Mouse (Mus musculus) thymus, adult 2 months (tissue): ENCODE measurements around the gene Gbp2b.

ENCODE experiments used
- CTCF ChIP-seq: fragments of 200-500 bp; IDR thresholded peaks from 2 replicates; pipeline ENCODE4 v1.5.1; 2012; ENCODE audit warnings: mild to moderate bottlenecking, control low read depth, low read length, moderate library complexity, borderline replicate concordance; ENCODE audit not compliant: control insufficient read depth, poor library complexity, insufficient read depth; ENCODE audit errors: extremely low read depth
- POLR2A ChIP-seq: fragments of 200-500 bp; IDR thresholded peaks from 2 replicates; pipeline ENCODE4 v1.6.1; 2012; ENCODE audit warnings: mild to moderate bottlenecking, low read length, control low read depth, moderate library complexity; ENCODE audit not compliant: control insufficient read depth, poor library complexity, insufficient read depth; ENCODE audit errors: extremely low read depth

DNA sequence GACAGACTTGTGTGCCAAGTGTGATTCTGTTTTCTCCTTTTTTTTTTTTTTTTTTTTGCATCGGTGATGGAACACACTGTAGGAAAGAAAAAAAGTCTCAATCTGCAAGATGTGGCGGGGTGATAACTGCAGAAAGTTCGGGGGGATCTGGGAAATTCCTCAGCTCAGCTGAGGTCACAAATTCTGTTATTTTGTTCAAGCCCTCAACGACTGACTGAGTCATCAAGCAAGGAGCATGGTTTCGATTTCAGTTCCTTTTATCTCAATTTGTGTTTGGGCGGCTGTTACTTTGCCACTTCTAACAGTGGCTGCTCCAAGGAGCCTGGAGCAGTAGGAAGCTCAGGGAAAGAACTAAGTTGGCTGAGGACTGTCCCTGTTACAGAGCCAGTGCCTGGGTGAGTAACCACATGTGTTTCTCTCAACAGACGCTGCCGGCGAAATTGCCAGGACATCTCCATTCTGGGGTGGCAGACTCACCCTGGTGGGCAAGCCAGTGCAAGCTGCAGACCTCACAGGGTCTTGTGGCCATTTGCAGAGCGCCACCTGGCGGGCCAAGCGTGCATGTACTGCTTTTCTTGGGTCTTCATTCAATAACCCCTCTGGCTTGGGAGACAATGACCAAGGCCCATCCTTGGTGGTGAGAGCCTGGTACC, 34.2 kb upstream of the Gbp2b start:
- 0 out of 2 replicates have a peak, but pooled peaks have one; percentile 33 for TF ChIP-seq POLR2A
- TF ChIP-seq CTCF: peak; percentile 97
